Mouse (Mus musculus) G1E (cell line): ENCODE measurements around the gene Fads6. TPM values are rescaled to one million over a fixed set of nuclear protein-coding genes. Genes with fewer than 3 reads are reported as not detected.

Experiments
- ATAC-seq: 2 replicates; pipeline ENCODE4 v1.8.0; 2016; ENCODE audit warnings: mild to moderate bottlenecking; ENCODE audit not compliant: insufficient number of reproducible peaks, poor library complexity, low FRiP score, severe bottlenecking; ENCODE audit errors: extremely low read depth
- DNase-seq: peaks from one replicate; pipeline ENCODE4 v3.0.0; 2012; ENCODE audit warnings: low spot score
- H3K27me3 ChIP-seq: 2 replicates; pipeline ENCODE4 v1.6.1; 2012; ENCODE audit warnings: mild to moderate bottlenecking, low read length, inconsistent platforms; ENCODE audit not compliant: insufficient read depth
- H3K36me3 ChIP-seq: replicated peaks from 2 replicates; pipeline ENCODE3; 2012; ENCODE audit warnings: mild to moderate bottlenecking, inconsistent platforms
- H3K4me1 ChIP-seq: 2 replicates; pipeline ENCODE4 v1.6.1; 2012; ENCODE audit warnings: low read depth, low read length, inconsistent platforms, mixed read lengths; ENCODE audit not compliant: insufficient read depth
- H3K4me3 ChIP-seq: 2 replicates; pipeline ENCODE4 v1.5.1; 2012; ENCODE audit warnings: low read depth, mild to moderate bottlenecking, inconsistent platforms, low read length, moderate library complexity, mixed read lengths
- H3K9me3 ChIP-seq: replicated peaks from 2 replicates; pipeline ENCODE4 v1.6.1; 2012; ENCODE audit warnings: inconsistent platforms
- CTCF ChIP-seq: IDR thresholded peaks from 2 replicates; pipeline ENCODE4 v1.5.1; 2012; ENCODE audit warnings: low read depth, low read length, inconsistent platforms, mixed read lengths
- GATA1 ChIP-seq: IDR thresholded peaks from 2 replicates; pipeline ENCODE4 v1.6.1; 2012; ENCODE audit warnings: borderline replicate concordance, low read length, inconsistent platforms, mixed read lengths
- GATA2 ChIP-seq: IDR thresholded peaks from 2 replicates; pipeline ENCODE4 v1.6.1; 2012; ENCODE audit warnings: low read depth, low read length, inconsistent platforms, borderline replicate concordance
- POLR2AphosphoS5 ChIP-seq: IDR thresholded peaks from 2 replicates; pipeline ENCODE4 v1.6.1; 2012; ENCODE audit warnings: low read depth, low read length, inconsistent platforms; ENCODE audit not compliant: insufficient replicate concordance
- TAL1 ChIP-seq: conservative IDR thresholded peaks from 2 replicates; pipeline ENCODE4 v1.6.1; 2012; ENCODE audit warnings: low read depth, low read length, inconsistent platforms, mixed read lengths
- polyA plus RNA-seq: library from polyadenylated mRNA; stranded (reverse); fragments of >175 nt; gene quantifications from 2 replicates; pipeline ENCODE4 v1.2.3, GENCODE M21; 2012
- total RNA-seq, 2 experiments: library from RNA; stranded (forward) in 1 of 2; stranded (reverse) in 1 of 2; fragments of 200-1000 nt in 1 of 2; fragments of >200 nt in 1 of 2; fragmentation: Nextera tagmentation in 1 of 2; gene quantifications; 2 replicates each; pipeline ENCODE4 v1.2.3; 2014 to 2017

The Fads6 gene
- total and polyA plus RNA-seq, 3 experiments = 0.38 TPM; not detected in 2

GRCm38 (mm10) chr11:115306863-115307262 lies 9.4 kb upstream of the Fads6 start, which contains the start of gene Otop2:
Gene Otop2, plus strand, starts transcription at chr11:115307163.
- Histone ChIP-seq H3K9me3 (no peaks in the 10 kb centered on the region), H3K4me1 (no peaks in the 10 kb centered on the region), H3K27me3 (peaks cover 33% of the 10 kb centered on the region), H3K4me3 (no peak within 1 kb of the TSS), H3K36me3 (no peaks in the 10 kb centered on the region)
- ATAC-seq (no peak), DNase-seq (no peak)
- TF ChIP-seq POLR2AphosphoS5 = no peak
- no peak for TF ChIP-seq GATA2
- TF ChIP-seq GATA1 = no peak
- no peak for TF ChIP-seq CTCF
- no peak for TF ChIP-seq TAL1

- Histone ChIP-seq H3K4me1 (no peaks in the 10 kb centered on the region), H3K4me3 (no peak overlapping the region), H3K36me3 (no peaks in the 10 kb centered on the region), H3K9me3 (0 out of 2 replicates have a peak, but pooled peaks cover 2% of the 10 kb centered on the region), H3K27me3 (peaks cover 30% of the 10 kb centered on the region)
- DNase-seq (no peak), ATAC-seq (no peak)
- TF ChIP-seq CTCF = no peak
- TF ChIP-seq GATA2 = no peak
- no peak for TF ChIP-seq POLR2AphosphoS5
- no peak for TF ChIP-seq GATA1
- no peak for TF ChIP-seq TAL1
Observed at GRCm38 (mm10) chr11:115303167-115303566, 5.7 kb upstream of the Fads6 start.

- TF ChIP-seq POLR2AphosphoS5 (no peak), CTCF (no peak), TAL1 (no peak), GATA1 (no peak), GATA2 (no peak)
- Histone ChIP-seq H3K4me3 (no peak overlapping the region), H3K9me3 (0 out of 2 replicates have a peak, but pooled peaks cover 2% of the 10 kb centered on the region), H3K27me3 (peaks cover 31% of the 10 kb centered on the region), H3K36me3 (no peaks in the 10 kb centered on the region), H3K4me1 (peaks cover 4% of the 10 kb centered on the region; the same call in 1 of the 2 replicates)
- DNase-seq (no peak), ATAC-seq (no peak)
Observed at GRCm38 (mm10) chr11:115301351-115301750, 3.9 kb upstream of the Fads6 start.

GRCm38 (mm10) chr11:115300745-115301144 lies 3.3 kb upstream of the Fads6 start:
- TF ChIP-seq TAL1 (no peak), GATA2 (no peak), POLR2AphosphoS5 (no peak), CTCF (no peak), GATA1 (no peak)
- H3K27me3 ChIP-seq = peaks cover 33% of the 10 kb centered on the region
- DNase-seq = no peak
- peaks cover 4% of the 10 kb centered on the region; the same call in 1 of the 2 replicates for H3K4me1 ChIP-seq
- no peaks in the 10 kb centered on the region for H3K36me3 ChIP-seq
- H3K4me3 ChIP-seq = no peak overlapping the region
- 0 out of 2 replicates have a peak, but pooled peaks cover 2% of the 10 kb centered on the region for H3K9me3 ChIP-seq
- no peak for ATAC-seq

GRCm38 (mm10) chr11:115298160-115298559 lies 697 bp upstream of the Fads6 start:
- TF ChIP-seq TAL1 (no peak), GATA1 (no peak), GATA2 (no peak), POLR2AphosphoS5 (no peak), CTCF (no peak)
- Histone ChIP-seq H3K27me3 (peaks cover 32% of the 10 kb centered on the region), H3K4me1 (peaks cover 4% of the 10 kb centered on the region; the same call in 1 of the 2 replicates), H3K36me3 (no peaks in the 10 kb centered on the region), H3K4me3 (no peak overlapping the region), H3K9me3 (0 out of 2 replicates have a peak, but pooled peaks cover 2% of the 10 kb centered on the region)
- ATAC-seq (no peak), DNase-seq (no peak)

GRCm38 (mm10) chr11:115296471-115297210 lies 822 bp downstream of the Fads6 start:
- H3K4me3 ChIP-seq = no peak overlapping the region
- H3K36me3 ChIP-seq = no peaks in the 10 kb centered on the region
- H3K9me3 ChIP-seq = 0 out of 2 replicates have a peak, but pooled peaks cover 2% of the 10 kb centered on the region
- DNase-seq = no peak
- TF ChIP-seq CTCF (no peak), POLR2AphosphoS5 (no peak), TAL1 (no peak), GATA1 (no peak), GATA2 (no peak)
- H3K4me1 ChIP-seq = peaks cover 4% of the 10 kb centered on the region; the same call in 1 of the 2 replicates
- no peak for ATAC-seq
- H3K27me3 ChIP-seq = peaks cover 37% of the 10 kb centered on the region
